Mouse (Mus musculus): ENCODE measurements around the gene Lgr5. TPM values are rescaled to one million over a fixed set of nuclear protein-coding genes. Genes with fewer than 3 reads are reported as not detected.

The Lgr5 gene
- total and polyA plus RNA-seq, 3 experiments, result not detected

- Histone ChIP-seq H3K79me2 (replicated peaks; ENCODE audit: control insufficient read depth, extremely low read depth, insufficient read depth, poor library complexity, severe bottlenecking) (no peaks in the 10 kb centered on the region), H3K9ac (ENCODE audit: insufficient read depth, low read depth) (no peak overlapping the region), H3K27ac (ENCODE audit: insufficient read depth, low read depth) (no peak overlapping the region), H3K9me3 (replicated peaks; ENCODE audit: low read length) (no peaks in the 10 kb centered on the region), H3K4me3 (replicated peaks in 1 of 3; ENCODE audit: low read depth in 2 of 3, low read length in 2 of 3, poor library complexity in 1 of 3) (no peak overlapping the region), H3K4me2 (ENCODE audit: insufficient read depth, low read depth, poor library complexity, severe bottlenecking) (peak overlapping the region; percentile 37; the same call in 1 of the 2 replicates), H3K27me3 (replicated peaks) (no peaks in the 10 kb centered on the region), H3K4me1 (ENCODE audit: control insufficient read depth in 1 of 2, insufficient read depth in 2 of 2) (0 out of 4 replicates have a peak, but pooled peaks cover 3% of the 10 kb centered on the region in 2 experiments), H3K36me3 (replicated peaks in 1 of 2; ENCODE audit: control insufficient read depth in 1 of 2, insufficient read depth in 1 of 2, low read length in 1 of 2) (no peaks in the 10 kb centered on the region)
- no peak for TF ChIP-seq TCF12 (IDR thresholded peaks at IDR 0.05; ENCODE audit: low read depth, low read length)
- no peak for TF ChIP-seq ELF1 (IDR thresholded peaks at IDR 0.05; ENCODE audit: low read depth, low read length)
- no peak for TF ChIP-seq E2F4 (IDR thresholded peaks at IDR 0.05; ENCODE audit: insufficient replicate concordance, low read depth, low read length)
- TF ChIP-seq ZC3H11A (IDR thresholded peaks at IDR 0.05; ENCODE audit: low read depth, low read length), result no peak
- TF ChIP-seq CTCF (conservative IDR thresholded peaks at IDR 0.05 in 1 of 2, IDR thresholded peaks at IDR 0.05 in 1 of 2; ENCODE audit: low read depth in 2 of 2, low read length in 2 of 2), result no peak
- no peak for TF ChIP-seq MEF2A (IDR thresholded peaks at IDR 0.05; ENCODE audit: borderline replicate concordance, low read depth, low read length)
- TF ChIP-seq RCOR1 (conservative IDR thresholded peaks at IDR 0.05; ENCODE audit: low read depth, low read length), result no peak
- TF ChIP-seq MXI1 (IDR thresholded peaks at IDR 0.05; ENCODE audit: low read depth, low read length), result no peak
- no peak for TF ChIP-seq BHLHE40 (IDR thresholded peaks at IDR 0.05; ENCODE audit: low read depth, low read length)
- TF ChIP-seq POLR2A (IDR thresholded peaks at IDR 0.05; ENCODE audit: low read depth, low read length), result no peak
- no peak for TF ChIP-seq MAZ (IDR thresholded peaks at IDR 0.05; ENCODE audit: low read depth, low read length)
- no peak for TF ChIP-seq KAT2A (IDR thresholded peaks at IDR 0.05; ENCODE audit: insufficient replicate concordance, low read length)
- no peak for TF ChIP-seq USF2 (conservative IDR thresholded peaks at IDR 0.05; ENCODE audit: low read depth, low read length)
- no peak for TF ChIP-seq MYC (IDR thresholded peaks at IDR 0.05; ENCODE audit: low read depth, low read length)
- TF ChIP-seq HCFC1 (IDR thresholded peaks at IDR 0.05; ENCODE audit: low read depth, low read length), result no peak
- TF ChIP-seq ZKSCAN1 (IDR thresholded peaks at IDR 0.05; ENCODE audit: borderline replicate concordance, low read depth, low read length), result no peak
- no peak for TF ChIP-seq JUN (IDR thresholded peaks at IDR 0.05; ENCODE audit: insufficient read depth, low read depth, low read length)
- no peak for TF ChIP-seq RAD21 (IDR thresholded peaks at IDR 0.05; ENCODE audit: low read depth, low read length)
- no peak for TF ChIP-seq EP300 (IDR thresholded peaks at IDR 0.05; ENCODE audit: low read length)
- TF ChIP-seq MAFK (IDR thresholded peaks at IDR 0.05; ENCODE audit: insufficient replicate concordance, low read length), result no peak
- no peak for DNase-seq (ENCODE audit: extremely low read depth)
- in situ Hi-C loops (cut with MboI; ENCODE audit: low pct_ligation_motif_present, low pct_unique_long_range_greater_than_20kb, low sequenced_read_pairs) (no loop called here), dilution Hi-C loops (cut with MboI; ENCODE audit: extremely low pct_ligation_motif_present, extremely low pct_unique_long_range_greater_than_20kb, low sequenced_read_pairs) (no loop called here)
These were observed 37.3 kb downstream of the Lgr5 start for GRCm38 (mm10) chr10:115550253-115550652.

GRCm38 (mm10) chr10:115542917-115543316 lies 44.7 kb downstream of the Lgr5 start:
- Histone ChIP-seq H3K27me3 (replicated peaks) (no peaks in the 10 kb centered on the region), H3K9ac (ENCODE audit: insufficient read depth, low read depth) (no peak overlapping the region), H3K9me3 (replicated peaks; ENCODE audit: low read length) (no peaks in the 10 kb centered on the region), H3K36me3 (replicated peaks in 1 of 2; ENCODE audit: control insufficient read depth in 1 of 2, insufficient read depth in 1 of 2, low read length in 1 of 2) (no peaks in the 10 kb centered on the region), H3K4me2 (ENCODE audit: insufficient read depth, low read depth, poor library complexity, severe bottlenecking) (no peak overlapping the region), H3K79me2 (replicated peaks; ENCODE audit: control insufficient read depth, extremely low read depth, insufficient read depth, poor library complexity, severe bottlenecking) (no peaks in the 10 kb centered on the region), H3K4me3 (replicated peaks in 1 of 3; ENCODE audit: low read depth in 2 of 3, low read length in 2 of 3, poor library complexity in 1 of 3) (no peak overlapping the region), H3K27ac (ENCODE audit: insufficient read depth, low read depth) (no peak overlapping the region), H3K4me1 (ENCODE audit: control insufficient read depth in 1 of 2, insufficient read depth in 2 of 2) (no peaks in the 10 kb centered on the region)
- dilution Hi-C loops (cut with MboI; ENCODE audit: extremely low pct_ligation_motif_present, extremely low pct_unique_long_range_greater_than_20kb, low sequenced_read_pairs) (no loop called here), in situ Hi-C loops (cut with MboI; ENCODE audit: low pct_ligation_motif_present, low pct_unique_long_range_greater_than_20kb, low sequenced_read_pairs) (no loop called here)
- TF ChIP-seq NELFE (IDR thresholded peaks at IDR 0.05; ENCODE audit: low read depth, low read length) (no peak), ZMIZ1 (IDR thresholded peaks at IDR 0.05; ENCODE audit: low read depth, low read length) (no peak), JUN (IDR thresholded peaks at IDR 0.05; ENCODE audit: insufficient read depth, low read depth, low read length) (no peak), ZKSCAN1 (IDR thresholded peaks at IDR 0.05; ENCODE audit: borderline replicate concordance, low read depth, low read length) (no peak), JUND (conservative IDR thresholded peaks at IDR 0.05; ENCODE audit: low read depth, low read length) (no peak), MYC (IDR thresholded peaks at IDR 0.05; ENCODE audit: low read depth, low read length) (no peak), E2F4 (IDR thresholded peaks at IDR 0.05; ENCODE audit: insufficient replicate concordance, low read depth, low read length) (no peak), SMC3 (IDR thresholded peaks at IDR 0.05; ENCODE audit: low read depth, low read length) (no peak), TBP (conservative IDR thresholded peaks at IDR 0.05; ENCODE audit: low read depth, low read length) (no peak), MAZ (IDR thresholded peaks at IDR 0.05; ENCODE audit: low read depth, low read length) (no peak), USF2 (conservative IDR thresholded peaks at IDR 0.05; ENCODE audit: low read depth, low read length) (no peak), CHD1 (IDR thresholded peaks at IDR 0.05; ENCODE audit: low read depth, low read length) (no peak), NRF1 (IDR thresholded peaks at IDR 0.05; ENCODE audit: low read depth, low read length) (no peak), TCF12 (IDR thresholded peaks at IDR 0.05; ENCODE audit: low read depth, low read length) (no peak), CTCF (conservative IDR thresholded peaks at IDR 0.05 in 1 of 2, IDR thresholded peaks at IDR 0.05 in 1 of 2; ENCODE audit: low read depth in 2 of 2, low read length in 2 of 2) (no peak), MXI1 (IDR thresholded peaks at IDR 0.05; ENCODE audit: low read depth, low read length) (no peak), ZNF384 (IDR thresholded peaks at IDR 0.05; ENCODE audit: low read depth, low read length) (no peak)
- no peak for DNase-seq (ENCODE audit: extremely low read depth)

All from CH12.LX (cell line).